8 mouse cellular contexts compared by ENCODE assay signal in genomic region chr6:54759942-54760498, GRCm38 (mm10). TPM values are rescaled to one million over a fixed set of nuclear protein-coding genes. Genes with fewer than 3 reads are reported as not detected.
DNase-seq lines count a peak whose midpoint lies in the region; ATAC-seq and TF ChIP-seq lines count a peak whose summit lies in the region.

No protein-coding gene starts in this region.

- H3ac ChIP-seq in myocyte (ENCODE audit: control insufficient read depth, insufficient read length) = no peak overlapping the region

- peak overlapping the region; percentile 80 for H3K27ac ChIP-seq in forebrain, embryonic 13.5 days
- H3K27ac ChIP-seq in intestine, embryonic 16.5 days (ENCODE audit: low read length) = no peak overlapping the region
- no peak overlapping the region for H3K27ac ChIP-seq in liver, embryonic 11.5 days (ENCODE audit: low read depth, low read length)

- TF ChIP-seq POLR2A in myocyte (IDR thresholded peaks at IDR 0.05; ENCODE audit: insufficient read length, low read depth) = no peak

- H3K4me1 ChIP-seq in forebrain, embryonic 13.5 days = peaks cover 41% of the 10 kb centered on the region
- peaks cover 8% of the 10 kb centered on the region for H3K4me1 ChIP-seq in intestine, embryonic 16.5 days (ENCODE audit: control insufficient read depth, insufficient read depth, low read length)
- peaks cover 4% of the 10 kb centered on the region for H3K4me1 ChIP-seq in liver, embryonic 11.5 days (replicated peaks; ENCODE audit: control insufficient read depth, insufficient read depth, low read length)

- H3K4me2 ChIP-seq in forebrain, embryonic 13.5 days = peak overlapping the region; percentile 47
- H3K4me2 ChIP-seq in intestine, embryonic 16.5 days (ENCODE audit: low read depth, low read length) = peak overlapping the region; percentile 38
- H3K4me2 ChIP-seq in liver, embryonic 11.5 days = peak overlapping the region; percentile 53
- peak overlapping the region; percentile 32 for H3K4me2 ChIP-seq in myocyte (ENCODE audit: low read depth)

- no peaks in the 10 kb centered on the region for H3K9me3 ChIP-seq in forebrain, embryonic 13.5 days (replicated peaks)
- no peaks in the 10 kb centered on the region for H3K9me3 ChIP-seq in intestine, embryonic 16.5 days (ENCODE audit: control insufficient read depth, low read length)
- H3K9me3 ChIP-seq in liver, embryonic 11.5 days (ENCODE audit: control insufficient read depth, low read length) = no peaks in the 10 kb centered on the region

- ATAC-seq in forebrain, embryonic 13.5 days = peak; percentile 86
- peak; percentile 74 for ATAC-seq in intestine, embryonic 16.5 days
- no peak for ATAC-seq in liver, embryonic 11.5 days (replicated peaks; ENCODE audit: low FRiP score)

- no peak overlapping the region for H3K9ac ChIP-seq in forebrain, embryonic 13.5 days
- no peak overlapping the region for H3K9ac ChIP-seq in intestine, embryonic 16.5 days (ENCODE audit: low read depth, low read length)
- H3K9ac ChIP-seq in liver, embryonic 11.5 days (ENCODE audit: low read depth, low read length) = no peak overlapping the region

- H3K27me3 ChIP-seq in forebrain, embryonic 13.5 days = peaks cover 8% of the 10 kb centered on the region; the same call in 1 of the 2 replicates
- no peaks in the 10 kb centered on the region for H3K27me3 ChIP-seq in intestine, embryonic 16.5 days (replicated peaks; ENCODE audit: control insufficient read depth, insufficient read depth, low read length)
- no peaks in the 10 kb centered on the region; the same call in 1 of the 2 replicates for H3K27me3 ChIP-seq in liver, embryonic 11.5 days (replicated peaks; ENCODE audit: control insufficient read depth, insufficient read depth, low read length)
- no peaks in the 10 kb centered on the region for H3K27me3 ChIP-seq in myocyte (ENCODE audit: control insufficient read depth, insufficient read depth, insufficient read length)

- DNase-seq in layer of hippocampus, adult 11-12 months (ENCODE audit: low spot score) = peak; percentile 29
- no peak for DNase-seq in layer of hippocampus, postnatal 25 days (ENCODE audit: extremely low spot score in 1 of 2, low spot score in 1 of 2)
- no peak for DNase-seq in liver, embryonic 11.5 days (ENCODE audit: low spot score)
- DNase-seq in thymus, adult 18-20 months = peak; percentile 62 to 83
- DNase-seq in cerebellum, adult 9-11 months = no peak

- 3% methylated on average over 11 of the region's 11 CpGs for WGBS in forebrain, embryonic 13.5 days
- WGBS in intestine, embryonic 16.5 days = 3% methylated on average over 11 of the region's 11 CpGs
- WGBS in liver, embryonic 11.5 days = 8% methylated on average over 11 of the region's 11 CpGs

- H3K36me3 ChIP-seq in forebrain, embryonic 13.5 days (ENCODE audit: poor library complexity, severe bottlenecking) = no peaks in the 10 kb centered on the region
- no peaks in the 10 kb centered on the region for H3K36me3 ChIP-seq in intestine, embryonic 16.5 days (ENCODE audit: control insufficient read depth, insufficient read depth, low read length)
- no peaks in the 10 kb centered on the region for H3K36me3 ChIP-seq in liver, embryonic 11.5 days (ENCODE audit: control insufficient read depth, insufficient read depth, low read length)
- H3K36me3 ChIP-seq in myocyte (ENCODE audit: control insufficient read depth, insufficient read depth) = no peaks in the 10 kb centered on the region

- no peak overlapping the region for H3K4me3 ChIP-seq in forebrain, embryonic 13.5 days
- 0 out of 2 replicates have a peak overlapping the region, but pooled peaks have one; percentile 0 for H3K4me3 ChIP-seq in intestine, embryonic 16.5 days (ENCODE audit: low read length)
- H3K4me3 ChIP-seq in liver, embryonic 11.5 days (ENCODE audit: low read depth, low read length) = peak overlapping the region; percentile 24; the same call in 1 of the 2 replicates
- no peak overlapping the region for H3K4me3 ChIP-seq in myocyte

- no peaks in the 10 kb centered on the region for H3K79me2 ChIP-seq in myocyte (ENCODE audit: control insufficient read depth, insufficient read depth)

TF ChIP-seq in myocyte, 11 proteins besides CTCF, POLR2A, EP300 and RAD21:
- no peak for TF ChIP-seq MAX (IDR thresholded peaks at IDR 0.05; ENCODE audit: low read depth)
- no peak for TF ChIP-seq SRF (IDR thresholded peaks at IDR 0.05; ENCODE audit: control insufficient read depth, insufficient read length, low read depth)
- TF ChIP-seq TCF3 (IDR thresholded peaks at IDR 0.05; ENCODE audit: insufficient read length, low read depth) = peak; percentile 12
- peak in 2 of 3 experiments; percentile 80 to 84 for TF ChIP-seq MYOD1 (IDR thresholded peaks at IDR 0.05; ENCODE audit: control insufficient read depth in 1 of 3, insufficient read length in 2 of 3, low read depth in 2 of 3)
- peak in 1 of 3 experiments; percentile 58 for TF ChIP-seq MYOG (IDR thresholded peaks at IDR 0.05; ENCODE audit: control insufficient read depth in 1 of 3, insufficient read depth in 1 of 3, insufficient read length in 2 of 3, low read depth in 2 of 3)
- no peak for TF ChIP-seq POLR2AphosphoS2 (IDR thresholded peaks at IDR 0.05; ENCODE audit: insufficient read length, low read depth)
- no peak for TF ChIP-seq CEBPB (IDR thresholded peaks at IDR 0.05; ENCODE audit: insufficient read depth, poor library complexity, severe bottlenecking)
- no peak for TF ChIP-seq REST (IDR thresholded peaks at IDR 0.05; ENCODE audit: insufficient read depth, insufficient read length)
- no peak for TF ChIP-seq USF1 (IDR thresholded peaks at IDR 0.05; ENCODE audit: low read depth)
- TF ChIP-seq TCF12 (IDR thresholded peaks at IDR 0.05; ENCODE audit: insufficient read depth, poor library complexity, severe bottlenecking) = no peak
- TF ChIP-seq E2F4 (IDR thresholded peaks at IDR 0.05; ENCODE audit: insufficient read depth) = no peak

RNA-seq across cellular contexts. Expression of gene Znrf2, which starts 56.7 kb away (rescaled TPM):
- 10 to 100 TPM; 24.4 TPM for total RNA-seq in layer of hippocampus, postnatal 25 days (2021)
- polyA plus RNA-seq in forebrain, embryonic 13.5 days (2015; fragmentation: Nextera tagmentation; extraction: Ambion mirVana) = 9.9 and 11.3 TPM in 2 replicates
- 5.0 and 5.5 TPM in 2 replicates for polyA plus RNA-seq in intestine, embryonic 16.5 days (2015; fragmentation: Nextera tagmentation; extraction: Ambion mirVana)
- 3.9 and 4.1 TPM in 2 replicates for polyA plus RNA-seq in liver, embryonic 11.5 days (2014; fragmentation: Nextera tagmentation; extraction: Ambion mirVana)
- 5.7 TPM for polyA plus RNA-seq in myocyte (2012; fragmentation: generic; extraction: Trizol)

Comparison
In these comparisons a context has a peak if more than half of its experiments do, and no peak if none do; other contexts are left out.
1. DNase-seq: peak in layer of hippocampus, adult 11-12 months (single experiment) and thymus, adult 18-20 months (2 of 2); none in layer of hippocampus, postnatal 25 days (0 of 2), liver, embryonic 11.5 days (single experiment) and cerebellum, adult 9-11 months (single experiment).
2. H3K4me3 ChIP-seq: peak in intestine, embryonic 16.5 days (single experiment) and liver, embryonic 11.5 days (single experiment); none in forebrain, embryonic 13.5 days (single experiment) and myocyte (single experiment).
3. Peak in every context shown above with its lines, with median percentiles within 50 percentile points of each other: H3K4me2 ChIP-seq.